Mouse (Mus musculus): ENCODE measurements at regions not wholly inside any gene's neighbourhood (a gene's known extent, or its start where the extent isn't known, plus 50 kb on each side); places are given as distances from the start of the nearest gene placed in this dataset.

DNA sequence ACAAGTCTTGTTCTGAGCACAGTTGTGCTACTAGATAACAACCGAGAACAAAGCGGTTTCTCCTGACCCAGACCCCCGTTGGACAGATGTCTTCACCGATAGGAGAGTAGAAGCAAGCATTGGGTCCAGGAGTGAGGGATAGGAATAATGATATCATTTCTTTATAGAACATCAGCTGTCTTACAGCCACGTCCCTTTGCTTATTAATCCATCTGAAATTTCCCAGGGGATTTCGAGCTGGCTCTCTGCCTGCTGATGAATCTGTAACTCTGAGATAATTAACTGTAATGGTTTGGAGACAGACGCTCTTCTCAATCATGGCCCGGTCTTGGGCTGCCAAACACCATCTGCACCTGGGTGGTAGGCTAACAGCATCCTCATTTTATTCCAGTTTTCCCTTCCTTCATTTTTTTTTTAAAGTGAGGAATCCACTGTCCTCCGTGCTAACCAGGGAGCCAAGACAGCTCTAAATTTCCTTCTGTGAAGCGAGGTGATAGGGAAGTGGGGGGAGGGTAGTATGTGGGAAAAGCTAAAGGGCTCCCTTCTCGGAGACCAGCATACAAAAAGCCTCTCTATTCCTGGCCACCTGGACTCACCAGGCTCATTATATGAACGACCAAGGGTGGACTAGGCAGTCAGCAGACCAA is 75.0 kb upstream of the 1700025G04Rik start:
- DNase-seq, result no peak

DNA sequence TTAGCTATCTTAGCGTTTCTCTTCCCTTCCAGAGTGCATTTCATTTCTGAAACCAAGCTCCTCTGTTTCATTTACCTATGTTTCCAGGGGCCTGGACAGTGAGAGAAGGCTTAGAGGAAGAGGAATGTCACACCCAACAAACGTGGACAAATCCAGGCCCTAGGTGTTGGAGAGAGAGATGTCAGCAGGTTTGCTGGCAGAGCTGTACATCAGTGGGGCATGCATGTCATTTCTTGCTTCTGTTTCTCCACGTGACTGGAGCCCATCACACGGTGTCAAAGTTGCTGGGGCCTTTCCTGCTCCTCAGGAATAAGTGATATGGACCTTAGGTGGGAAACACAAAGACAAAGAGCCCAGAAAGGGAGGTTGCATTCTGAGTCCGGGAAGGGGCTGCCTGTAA is 74.3 kb upstream of the 1700025G04Rik start:
- DNase-seq, result no peak

DNA sequence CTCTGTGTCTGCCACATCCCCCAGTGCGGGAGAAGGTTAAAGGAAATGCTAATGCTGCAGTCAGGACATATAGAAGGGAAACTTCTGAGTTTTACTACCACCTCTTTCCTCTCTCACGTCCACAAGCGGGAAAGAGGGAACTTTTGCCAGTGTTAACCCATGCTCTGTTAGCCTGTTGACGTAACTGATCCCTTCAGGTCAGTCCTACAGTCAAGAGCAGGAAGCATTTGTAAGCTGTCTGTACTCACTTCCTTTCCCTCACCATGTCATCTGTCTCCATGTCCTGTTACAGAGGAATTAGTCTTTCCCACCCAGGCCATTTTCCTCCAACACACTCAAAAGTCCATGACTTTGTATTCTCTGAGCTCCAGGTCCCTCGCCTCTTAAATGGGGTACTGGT is 62.5 kb upstream of the 1700025G04Rik start:
- no peak for DNase-seq

DNA sequence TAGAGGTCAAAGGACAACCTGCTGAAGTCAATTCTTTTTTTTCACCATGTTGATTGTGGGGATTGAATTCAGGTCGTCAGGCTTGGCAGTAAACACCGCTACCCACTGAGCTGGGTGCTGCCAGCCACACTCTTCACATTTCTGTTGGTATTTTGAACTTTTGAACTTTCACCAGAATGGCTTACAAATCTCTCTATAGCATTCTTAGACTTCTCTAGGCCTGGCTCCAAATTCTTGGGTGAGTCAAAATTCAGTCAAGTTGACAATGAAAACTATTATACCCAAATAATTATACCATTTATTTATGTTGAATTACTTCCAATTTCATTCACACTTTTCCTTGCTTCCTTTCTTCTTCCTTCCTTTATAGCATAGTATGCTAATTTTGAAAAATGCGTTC is 58.8 kb upstream of the 1700025G04Rik start:
- DNase-seq, result no peak

DNA sequence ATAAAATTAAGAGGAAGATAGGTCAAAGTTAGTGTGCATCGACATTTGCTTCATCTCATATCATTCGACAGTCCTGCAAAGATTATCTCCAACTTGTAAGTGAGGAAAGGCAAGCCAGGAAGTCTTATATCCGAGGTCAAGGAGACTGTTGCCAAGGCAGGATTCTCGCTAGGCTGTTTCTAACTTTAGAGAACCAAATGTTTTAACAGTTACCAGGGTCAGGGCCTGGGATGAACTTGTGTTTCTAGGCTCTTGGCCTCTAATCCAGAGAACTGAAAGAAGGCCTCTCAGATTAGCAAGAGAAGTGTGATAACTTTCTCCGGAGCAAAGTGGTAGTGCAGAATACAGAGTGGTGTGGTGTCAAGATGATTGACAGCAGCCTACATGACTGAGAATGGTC is 50.2 kb upstream of the 1700025G04Rik start:
- peak; percentile 35 for DNase-seq

All from kidney, postnatal 14 days (tissue).